Mouse (Mus musculus) neural tube, embryonic 15.5 days (tissue): ENCODE data around the gene C1qtnf9. TPM values are rescaled to one million over a fixed set of nuclear protein-coding genes. Genes with fewer than 3 reads are reported as not detected.

Experiments used
- ATAC-seq: fragments of 200-750 bp; cut with Nextera tagmentation; 2 replicates; pipeline ENCODE4 v1.8.0; 2017; ENCODE audit warnings: mild to moderate bottlenecking, moderate TSS enrichment, moderate library complexity; ENCODE audit not compliant: low FRiP score
- H3K27ac ChIP-seq: fragments of 300-500 bp; sonication (generic); replicated peaks from 2 replicates; pipeline ENCODE4 v1.5.1; 2015; ENCODE audit warnings: mild to moderate bottlenecking, inconsistent platforms
- H3K27me3 ChIP-seq: fragments of 300-500 bp; sonication (generic); replicated peaks from 2 replicates; pipeline ENCODE4 v1.6.1; 2015; ENCODE audit warnings: inconsistent platforms
- H3K36me3 ChIP-seq: fragments of 300-500 bp; sonication (generic); 2 replicates; pipeline ENCODE4 v1.6.1; 2015; ENCODE audit warnings: inconsistent platforms
- H3K4me1 ChIP-seq: fragments of 300-500 bp; sonication (generic); 2 replicates; pipeline ENCODE4 v1.6.1; 2015; ENCODE audit warnings: inconsistent platforms
- H3K4me2 ChIP-seq: fragments of 300-500 bp; sonication (generic); 2 replicates; pipeline ENCODE4 v1.6.1; 2015; ENCODE audit warnings: inconsistent platforms, mild to moderate bottlenecking, moderate library complexity
- H3K4me3 ChIP-seq: fragments of 300-500 bp; sonication (generic); replicated peaks from 2 replicates; pipeline ENCODE4 v1.5.1; 2015; ENCODE audit warnings: mild to moderate bottlenecking, inconsistent platforms
- H3K9ac ChIP-seq: fragments of 300-500 bp; sonication (generic); replicated peaks from 2 replicates; pipeline ENCODE4 v1.6.1; 2015; ENCODE audit warnings: mild to moderate bottlenecking, inconsistent platforms
- H3K9me3 ChIP-seq: fragments of 300-500 bp; sonication (generic); replicated peaks from 2 replicates; pipeline ENCODE4 v1.6.1; 2016; ENCODE audit warnings: inconsistent platforms
- WGBS: fragments of 180-500 bp; shearing (Covaris S2); methylation state at CpG from one replicate; pipeline ENCODE4 v1.1.7; 2015; ENCODE audit warnings: mixed read lengths; 5-methylcytosine and 5-hydroxymethylcytosine counted together
- polyA plus RNA-seq: library from polyadenylated mRNA; unstranded; fragments of >200 nt; fragmentation: Nextera tagmentation; extraction: Ambion mirVana; gene quantifications from 2 replicates; pipeline ENCODE4 v1.2.1, GENCODE M21; 2015

The C1qtnf9 gene
- polyA plus RNA-seq, 1 experiment from 2014 or later = 0.49 TPM

GRCm38 (mm10) chr14:60830096-60830495 is 62.2 kb downstream of the C1qtnf9 start:
- H3K4me2 ChIP-seq = no peak overlapping the region
- peaks cover 47% of the 10 kb centered on the region for H3K36me3 ChIP-seq
- no peak overlapping the region for H3K27ac ChIP-seq
- 95% methylated on average over 2 of the region's 2 CpGs for WGBS
- H3K9me3 ChIP-seq = no peaks in the 10 kb centered on the region
- no peaks in the 10 kb centered on the region for H3K27me3 ChIP-seq
- no peak overlapping the region for H3K9ac ChIP-seq
- ATAC-seq = no peak
- H3K4me3 ChIP-seq = no peak overlapping the region
- no peaks in the 10 kb centered on the region for H3K4me1 ChIP-seq

Other genes with a start within 250 kb of the C1qtnf9 start
- 22.7 and 22.9 TPM in 2 replicates for gene Spata13, start 134.1 kb upstream of the C1qtnf9 start, polyA plus RNA-seq
- 18.8 and 19.5 TPM in 2 replicates for gene Mipep, start 16.4 kb downstream of the C1qtnf9 start, polyA plus RNA-seq